Comparison of ENCODE assay signal across 36 mouse cellular contexts in genomic region chr5:129367266-129367665, GRCm38 (mm10).
"Had no signal": no experiment of that assay in that cellular context is flagged by ENCODE, and none has a peak within 500 bp of the region (broad histone marks: within the 10 kb centered on the region; RNA-seq: fewer than 3 reads in every experiment).

No protein-coding gene starts in this region.

- ATAC-seq: hindbrain, embryonic 16.5 days; hindbrain, postnatal 0 days; inflammation-experienced regulatory T-cells, adult 6 months; intestine, embryonic 15.5 days; intestine, embryonic 16.5 days; intestine, postnatal 0 days had no signal

- H3K27ac ChIP-seq: heart, embryonic 10.5 days; heart, embryonic 13.5 days; heart, embryonic 15.5 days; hindbrain, embryonic 10.5 days; hindbrain, embryonic 12.5 days; hindbrain, embryonic 13.5 days; hindbrain, embryonic 14.5 days; hindbrain, embryonic 15.5 days; hindbrain, postnatal 0 days; intestine, embryonic 15.5 days; kidney, embryonic 15.5 days; kidney, postnatal 0 days; layer of hippocampus, adult 2 months; left cerebral cortex, adult 2 months had no signal

- H3K27me3 ChIP-seq: heart, embryonic 12.5 days; heart, embryonic 13.5 days; heart, embryonic 15.5 days; hindbrain, embryonic 12.5 days; hindbrain, embryonic 13.5 days; hindbrain, embryonic 15.5 days; intestine, embryonic 15.5 days; kidney, embryonic 15.5 days had no signal

- H3K4me3 ChIP-seq: heart, embryonic 10.5 days; heart, embryonic 12.5 days; heart, embryonic 13.5 days; heart, embryonic 15.5 days; hindbrain, embryonic 10.5 days; hindbrain, embryonic 12.5 days; hindbrain, embryonic 13.5 days; hindbrain, embryonic 15.5 days; intestine, embryonic 15.5 days; kidney, embryonic 15.5 days; layer of hippocampus, adult 2 months; left cerebral cortex, adult 2 months had no signal

- H3K36me3 ChIP-seq: heart, embryonic 10.5 days; heart, embryonic 12.5 days; heart, embryonic 13.5 days; heart, embryonic 15.5 days; hindbrain, embryonic 10.5 days; hindbrain, embryonic 12.5 days; hindbrain, embryonic 13.5 days; hindbrain, embryonic 15.5 days; intestine, embryonic 15.5 days; kidney, embryonic 15.5 days had no signal

- DNase-seq: heart, postnatal 10 days; heart, postnatal 14 days; heart, postnatal 36 days; heart, postnatal 4 days; kidney, adult 11 months; kidney, adult 18-20 months; kidney, adult 2 months; kidney, adult 8-10 months; kidney, adult 9 months; kidney, postnatal 10 days; kidney, postnatal 14 days; kidney, postnatal 25 days; kidney, postnatal 36 days; kidney, postnatal 4 days; layer of hippocampus, adult 9-11 months; layer of hippocampus, postnatal 36 days had no signal

- H3K9me3 ChIP-seq: heart, embryonic 10.5 days; heart, embryonic 12.5 days; heart, embryonic 13.5 days; heart, embryonic 15.5 days; hindbrain, embryonic 10.5 days; hindbrain, embryonic 12.5 days; hindbrain, embryonic 13.5 days; hindbrain, embryonic 15.5 days; intestine, embryonic 15.5 days; kidney, embryonic 15.5 days had no signal

- H3K4me2 ChIP-seq: heart, embryonic 11.5 days; heart, embryonic 12.5 days; heart, embryonic 13.5 days; heart, embryonic 15.5 days; hindbrain, embryonic 12.5 days; hindbrain, embryonic 13.5 days; hindbrain, embryonic 14.5 days; hindbrain, embryonic 15.5 days; intestine, embryonic 15.5 days; kidney, embryonic 15.5 days had no signal

- H3K4me1 ChIP-seq: heart, embryonic 10.5 days; heart, embryonic 12.5 days; heart, embryonic 13.5 days; heart, embryonic 15.5 days; intestine, embryonic 15.5 days; kidney, embryonic 15.5 days had no signal

- H3K9ac ChIP-seq: heart, embryonic 12.5 days; heart, embryonic 13.5 days; heart, embryonic 15.5 days; hindbrain, embryonic 12.5 days; hindbrain, embryonic 13.5 days; hindbrain, embryonic 14.5 days; hindbrain, embryonic 15.5 days; intestine, embryonic 15.5 days; kidney, embryonic 15.5 days had no signal
